ENCODE assay signal across 24 mouse cellular contexts in genomic region chr13:92699395-92699794, GRCm38 (mm10).
DNase-seq lines count a peak whose midpoint lies in the region; ATAC-seq and TF ChIP-seq lines count a peak whose summit lies in the region.
"Had no signal": no experiment of that assay in that cellular context is flagged by ENCODE, and none has a peak within 500 bp of the region (broad histone marks: within the 10 kb centered on the region; RNA-seq: fewer than 3 reads in every experiment).

No protein-coding gene starts in this region.

- intact Hi-C loops in gastrocnemius, postnatal 14 days (cut with DNase I; ENCODE audit: low total_unique reads): no loop called here

- no peaks in the 10 kb centered on the region for H3K9me3 ChIP-seq in midbrain, embryonic 11.5 days (ENCODE audit: control insufficient read depth, low read length)
- H3K9me3 ChIP-seq in midbrain, embryonic 15.5 days: no peaks in the 10 kb centered on the region
- no peaks in the 10 kb centered on the region for H3K9me3 ChIP-seq in liver, postnatal 0 days (ENCODE audit: low read length)
- H3K9me3 ChIP-seq: embryonic facial prominence, embryonic 12.5 days; forebrain, embryonic 15.5 days; limb, embryonic 15.5 days had no signal

- no peak overlapping the region for H3K9ac ChIP-seq in midbrain, embryonic 11.5 days (ENCODE audit: low read length)
- no peak overlapping the region for H3K9ac ChIP-seq in midbrain, embryonic 15.5 days
- no peak overlapping the region for H3K9ac ChIP-seq in liver, postnatal 0 days (replicated peaks)
- H3K9ac ChIP-seq: embryonic facial prominence, embryonic 12.5 days; forebrain, embryonic 15.5 days; limb, embryonic 15.5 days; lung, embryonic 14.5 days had no signal

- H3K27me3 ChIP-seq in kidney, adult 2 months (replicated peaks; ENCODE audit: control insufficient read depth, insufficient read depth, low read length): no peaks in the 10 kb centered on the region
- H3K27me3 ChIP-seq in midbrain, embryonic 11.5 days (ENCODE audit: control insufficient read depth, insufficient read depth, low read length): no peaks in the 10 kb centered on the region
- H3K27me3 ChIP-seq in midbrain, embryonic 15.5 days (replicated peaks): no peaks in the 10 kb centered on the region
- H3K27me3 ChIP-seq in liver, postnatal 0 days (ENCODE audit: insufficient read depth, low read length): no peaks in the 10 kb centered on the region
- H3K27me3 ChIP-seq: embryonic facial prominence, embryonic 12.5 days; forebrain, embryonic 15.5 days; limb, embryonic 15.5 days had no signal

- H3K4me1 ChIP-seq in kidney, adult 2 months (ENCODE audit: control insufficient read depth, insufficient read depth, low read length): peaks cover 10% of the 10 kb centered on the region
- peaks cover 13% of the 10 kb centered on the region for H3K4me1 ChIP-seq in midbrain, embryonic 11.5 days (ENCODE audit: control insufficient read depth, insufficient read depth, low read length)
- peaks cover 4% of the 10 kb centered on the region; the same call in 1 of the 2 replicates for H3K4me1 ChIP-seq in midbrain, embryonic 15.5 days
- H3K4me1 ChIP-seq in liver, postnatal 0 days (ENCODE audit: insufficient read depth): peaks cover 11% of the 10 kb centered on the region

- TF ChIP-seq EP300 in liver, postnatal 0 days (IDR thresholded peaks at IDR 0.05; ENCODE audit: low read depth): no peak

- H3K36me3 ChIP-seq in kidney, adult 2 months (ENCODE audit: control insufficient read depth, insufficient read depth, low read length): no peaks in the 10 kb centered on the region
- H3K36me3 ChIP-seq in midbrain, embryonic 11.5 days (ENCODE audit: control insufficient read depth, insufficient read depth, low read length): no peaks in the 10 kb centered on the region
- no peaks in the 10 kb centered on the region for H3K36me3 ChIP-seq in midbrain, embryonic 15.5 days (replicated peaks)
- peaks cover 35% of the 10 kb centered on the region for H3K36me3 ChIP-seq in liver, postnatal 0 days (replicated peaks; ENCODE audit: insufficient read depth, low read length)
- H3K36me3 ChIP-seq: embryonic facial prominence, embryonic 12.5 days; forebrain, embryonic 15.5 days had no signal

- H3K4me3 ChIP-seq in kidney, adult 2 months (ENCODE audit: insufficient read depth, low read depth, low read length): no peak overlapping the region
- no peak overlapping the region for H3K4me3 ChIP-seq in layer of hippocampus, adult 2 months
- no peak overlapping the region for H3K4me3 ChIP-seq in midbrain, embryonic 11.5 days (ENCODE audit: low read depth, low read length)
- no peak overlapping the region for H3K4me3 ChIP-seq in midbrain, embryonic 15.5 days
- H3K4me3 ChIP-seq in liver, postnatal 0 days (ENCODE audit: low read depth, low read length): no peak overlapping the region
- H3K4me3 ChIP-seq: embryonic facial prominence, embryonic 12.5 days; forebrain, embryonic 15.5 days; limb, embryonic 15.5 days had no signal

- no peak for TF ChIP-seq CTCF in kidney, adult 2 months (conservative IDR thresholded peaks at IDR 0.05; ENCODE audit: insufficient read depth, insufficient read length, low read depth, low read length)
- TF ChIP-seq CTCF in layer of hippocampus, adult 2 months (conservative IDR thresholded peaks at IDR 0.05): no peak
- TF ChIP-seq CTCF in liver, postnatal 0 days (IDR thresholded peaks at IDR 0.05; ENCODE audit: low read depth): no peak

- no peak for ATAC-seq in midbrain, embryonic 11.5 days (ENCODE audit: low FRiP score)
- no peak for ATAC-seq in midbrain, embryonic 15.5 days (replicated peaks)
- ATAC-seq in liver, postnatal 0 days: peak; percentile 43; the same call in 1 of the 2 replicates
- ATAC-seq: forebrain, embryonic 15.5 days; hindbrain, embryonic 16.5 days had no signal

- WGBS in kidney, adult 2 months: 69% methylated on average over 6 of the region's 6 CpGs
- WGBS in midbrain, embryonic 11.5 days: 91% methylated on average over 6 of the region's 6 CpGs
- WGBS in midbrain, embryonic 15.5 days: 88% methylated on average over 6 of the region's 6 CpGs
- WGBS in liver, postnatal 0 days (ENCODE audit: insufficient replicate concordance): 76% methylated on average over 6 of the region's 6 CpGs

- H3K27ac ChIP-seq in kidney, adult 2 months (ENCODE audit: insufficient read depth, low read depth, low read length): no peak overlapping the region
- peak overlapping the region; percentile 84; the same call in 1 of the 2 replicates for H3K27ac ChIP-seq in layer of hippocampus, adult 2 months
- no peak overlapping the region for H3K27ac ChIP-seq in midbrain, embryonic 11.5 days (ENCODE audit: low read depth, low read length)
- no peak overlapping the region for H3K27ac ChIP-seq in midbrain, embryonic 15.5 days
- H3K27ac ChIP-seq in liver, postnatal 0 days (ENCODE audit: low read depth): no peak overlapping the region
- H3K27ac ChIP-seq: embryonic facial prominence, embryonic 12.5 days; limb, embryonic 15.5 days had no signal

- H3K4me2 ChIP-seq in midbrain, embryonic 11.5 days: no peak overlapping the region
- no peak overlapping the region for H3K4me2 ChIP-seq in midbrain, embryonic 15.5 days
- H3K4me2 ChIP-seq in liver, postnatal 0 days (ENCODE audit: low read depth, low read length): no peak overlapping the region
- H3K4me2 ChIP-seq: embryonic facial prominence, embryonic 12.5 days; forebrain, embryonic 15.5 days; limb, embryonic 15.5 days; lung, embryonic 14.5 days had no signal

- TF ChIP-seq POLR2A in kidney, adult 2 months (IDR thresholded peaks at IDR 0.05; ENCODE audit: low read depth, low read length): no peak

- peak; percentile 61 for DNase-seq in kidney, adult 2 months
- no peak for DNase-seq in kidney, postnatal 10 days
- DNase-seq in layer of hippocampus, adult 2 months (ENCODE audit: low spot score in 2 of 2): no peak
- DNase-seq in layer of hippocampus, postnatal 36 days: no peak
- peak; percentile 60 for DNase-seq in midbrain, embryonic 11.5 days (ENCODE audit: low spot score, missing footprints)
- no peak for DNase-seq in liver, postnatal 0 days
- no peak for DNase-seq in gastrocnemius, postnatal 14 days
- DNase-seq: adrenal gland, postnatal 25 days; B cell, adult 2 months; cerebellum, adult 11-12 months; cerebellum, adult 9-11 months; embryo, embryonic 11 days; heart, postnatal 14 days; left cerebral cortex, postnatal 4 days; lung, embryonic 14.5 days; lung, postnatal 14 days; retina, postnatal 1 day; right cerebral cortex, postnatal 14 days; thymus, postnatal 14 days had no signal

Comparison
In these comparisons a context has a peak if more than half of its experiments do, and no peak if none do; other contexts are left out.
1. DNase-seq: peak in kidney, adult 2 months (single experiment) and midbrain, embryonic 11.5 days (single experiment); none in kidney, postnatal 10 days (single experiment), layer of hippocampus, adult 2 months (0 of 2), layer of hippocampus, postnatal 36 days (0 of 2), liver, postnatal 0 days (single experiment) and gastrocnemius, postnatal 14 days (single experiment).